Mouse (Mus musculus) T-helper 17 cell (primary cell): ENCODE data around the gene Gm37240.

Experiments
- in situ Hi-C, 2 experiments: fragments of 300-600 bp; cut with MboI, MseI; formaldehyde crosslinking; loops; 1 replicate in 1 of 2; 2 replicates in 1 of 2; pipeline ENCODE4 v1.15.1; 2025; ENCODE audit warnings: high pct_unique_total_duplicates in 2 of 2

Gene Gm37240

DNA sequence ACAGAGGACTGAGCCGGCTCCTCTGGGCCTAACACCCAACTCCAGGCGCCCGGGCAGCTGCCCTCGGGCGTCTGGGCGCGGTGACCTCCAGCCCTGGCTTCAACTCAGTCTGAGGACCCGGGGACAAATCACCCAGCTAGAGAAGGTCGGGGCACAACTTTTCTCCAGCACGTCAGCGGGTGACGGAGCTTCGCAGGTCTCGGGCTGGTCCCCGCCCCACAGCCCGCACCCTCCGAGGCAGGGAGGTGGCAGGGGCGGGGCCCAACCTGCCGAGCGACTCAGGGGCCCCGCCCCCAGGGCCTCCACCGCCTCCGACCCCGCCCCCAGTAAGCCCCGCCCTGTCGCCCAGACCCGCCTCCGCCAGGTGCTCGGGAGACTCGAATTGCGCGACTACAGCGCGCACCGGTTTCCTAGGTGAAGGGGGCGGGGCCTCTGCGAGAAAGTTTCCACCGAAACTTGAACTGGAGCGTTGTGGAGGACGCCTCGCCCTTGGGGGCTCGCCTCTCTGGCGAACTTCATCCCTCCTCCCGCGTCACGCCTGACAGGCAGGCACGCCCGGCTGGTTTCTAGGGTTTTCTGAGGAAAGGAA is at the start of gene Gm37240, which contains the start of gene Glt28d2:
Gene Gm37240, minus strand, starts transcription at position 280 of the 589 bp plus-strand sequence.
Gene Glt28d2, minus strand, starts transcription at position 278 of the 589 bp plus-strand sequence.
- in situ Hi-C loops: no loop called here

DNA sequence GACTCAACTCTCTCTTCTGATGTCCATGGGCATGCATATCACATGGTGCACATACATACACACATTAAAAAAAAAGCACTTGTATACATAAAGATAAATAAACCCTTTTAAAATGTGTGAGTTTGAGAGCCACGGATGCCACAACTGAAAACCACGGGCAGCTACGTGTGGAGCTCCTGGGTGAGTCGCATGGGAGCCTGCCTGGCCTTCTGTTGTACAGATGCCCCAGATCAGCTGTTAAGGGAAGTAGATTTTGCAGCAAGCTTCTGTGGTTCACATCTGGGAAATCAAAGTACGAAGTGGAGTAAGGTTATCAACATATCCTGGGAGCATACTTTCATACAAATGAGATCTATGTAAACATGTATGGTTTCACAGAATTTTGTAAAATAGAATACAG is 46.3 kb upstream of the Gm37240 start:
- in situ Hi-C loops: no loop called here

DNA sequence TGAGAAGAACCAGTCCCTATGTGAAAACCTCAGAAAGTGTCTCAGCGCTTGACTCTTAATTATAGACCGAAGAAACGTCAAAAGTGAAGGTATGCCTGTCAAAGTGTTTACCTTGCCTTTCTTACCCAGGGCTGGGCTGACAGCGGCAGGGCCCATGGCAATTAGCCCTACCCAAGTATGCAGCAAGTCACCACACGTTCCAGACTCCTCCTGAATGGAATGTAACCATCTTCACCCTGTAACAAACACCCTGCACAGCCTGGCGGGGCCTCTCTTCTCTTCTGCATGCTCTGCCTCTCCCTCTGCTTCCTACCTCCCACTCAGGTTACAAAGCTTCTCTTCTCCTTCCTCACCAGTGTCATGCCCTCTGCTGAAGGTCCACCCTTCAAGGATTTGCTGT is 44.5 kb upstream of the Gm37240 start:
- in situ Hi-C loops: no loop called here

DNA sequence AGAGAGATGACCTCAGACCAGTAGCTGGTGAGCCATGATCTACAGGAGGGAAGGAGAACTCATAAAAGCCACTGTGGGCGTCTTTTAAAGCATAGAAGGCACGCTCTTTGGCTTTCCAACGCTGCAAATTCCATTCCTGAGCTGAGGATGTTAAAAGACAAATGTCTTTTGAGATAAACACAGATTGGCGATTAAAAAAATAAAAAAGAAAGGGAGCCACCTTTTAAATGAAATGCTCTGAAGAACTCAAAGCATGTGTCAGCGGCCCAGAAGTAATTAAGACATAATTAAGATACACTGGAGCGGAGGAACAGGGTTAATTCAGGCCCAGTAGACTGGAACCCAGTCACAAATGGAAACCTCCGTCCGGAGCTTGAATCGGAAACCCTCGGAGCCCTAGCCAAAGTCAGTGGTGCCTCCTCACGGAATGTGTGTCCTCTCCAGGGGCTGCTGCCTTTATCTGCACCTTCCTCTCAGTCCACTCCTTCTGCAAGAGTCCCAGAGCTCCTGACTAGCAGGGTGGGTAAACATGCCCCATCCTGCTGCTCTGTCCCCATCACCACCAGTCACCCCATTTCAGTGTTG is 43.4 kb upstream of the Gm37240 start:
- in situ Hi-C loops: no loop called here

DNA sequence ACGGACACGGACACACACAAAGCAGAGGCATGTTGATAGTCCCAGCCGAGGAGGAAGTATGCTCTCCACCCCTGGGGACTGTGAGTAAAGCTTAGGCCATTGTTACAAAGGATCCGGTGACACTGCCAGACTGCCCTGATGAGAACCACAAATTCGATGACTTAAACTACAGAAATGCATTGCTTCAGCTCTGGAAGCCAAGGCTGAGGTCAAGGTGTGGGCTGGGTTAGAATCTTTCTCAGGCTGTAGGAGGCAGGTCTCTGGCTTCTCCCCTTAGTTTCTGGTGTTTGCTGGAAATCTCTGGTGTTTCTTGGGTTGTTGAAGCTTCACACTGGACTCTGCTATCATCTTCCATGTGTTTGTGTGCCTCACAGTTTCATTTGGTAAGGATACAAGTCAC is 42.4 kb upstream of the Gm37240 start:
- in situ Hi-C loops: loop anchor here in 1 of 2 experiments (10.0 kb wide), 1 partner anchor 185 kb away; no protein-coding TSS in a partner anchor

DNA sequence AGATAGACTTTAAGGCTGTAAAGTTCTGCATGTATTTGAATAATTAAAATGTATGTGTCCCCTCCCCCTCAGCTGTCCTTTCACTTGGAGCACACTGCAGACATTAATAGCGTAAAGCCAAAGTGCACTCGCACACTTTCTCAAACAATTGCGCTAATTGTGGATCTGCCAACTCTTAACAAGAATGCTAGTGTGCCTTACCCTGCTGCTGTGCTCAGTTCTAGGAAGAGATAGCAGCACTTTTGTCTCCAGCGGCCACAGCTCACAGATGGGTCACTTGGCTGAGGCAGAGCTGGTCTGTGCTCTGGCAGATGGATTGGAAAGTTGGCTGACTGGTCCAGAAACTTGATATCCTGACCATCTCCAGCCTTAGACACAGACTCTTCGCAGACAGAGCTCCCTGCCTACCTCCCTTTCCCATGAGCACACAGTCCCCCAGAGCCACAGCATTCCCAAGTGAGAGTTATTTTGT is 40.9 kb upstream of the Gm37240 start:
- in situ Hi-C loops: loop anchor here in 1 of 2 experiments (10.0 kb wide), 1 partner anchor 187 kb away; no protein-coding TSS in a partner anchor

DNA sequence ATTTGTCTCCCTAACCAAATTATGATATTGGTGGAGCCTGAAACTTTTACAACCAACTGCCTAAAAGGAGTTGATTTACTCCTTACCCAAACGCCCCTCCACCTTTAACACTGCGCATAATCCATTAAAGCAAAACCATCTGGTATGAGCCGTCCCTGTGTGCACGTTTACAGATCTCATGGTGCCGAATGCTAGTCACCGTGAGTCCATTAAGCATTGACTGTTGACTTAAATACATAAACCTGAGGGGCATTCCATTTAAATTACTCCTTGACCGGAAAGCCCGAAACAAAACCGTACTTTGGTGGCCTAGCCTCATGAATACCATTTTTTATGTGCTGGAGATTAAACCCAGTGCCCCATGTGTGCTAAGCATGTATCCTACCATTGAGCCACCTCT is 40.0 kb upstream of the Gm37240 start:
- in situ Hi-C loops: loop anchor here in 1 of 2 experiments (10.0 kb wide), 1 partner anchor 188 kb away; no protein-coding TSS in a partner anchor

DNA sequence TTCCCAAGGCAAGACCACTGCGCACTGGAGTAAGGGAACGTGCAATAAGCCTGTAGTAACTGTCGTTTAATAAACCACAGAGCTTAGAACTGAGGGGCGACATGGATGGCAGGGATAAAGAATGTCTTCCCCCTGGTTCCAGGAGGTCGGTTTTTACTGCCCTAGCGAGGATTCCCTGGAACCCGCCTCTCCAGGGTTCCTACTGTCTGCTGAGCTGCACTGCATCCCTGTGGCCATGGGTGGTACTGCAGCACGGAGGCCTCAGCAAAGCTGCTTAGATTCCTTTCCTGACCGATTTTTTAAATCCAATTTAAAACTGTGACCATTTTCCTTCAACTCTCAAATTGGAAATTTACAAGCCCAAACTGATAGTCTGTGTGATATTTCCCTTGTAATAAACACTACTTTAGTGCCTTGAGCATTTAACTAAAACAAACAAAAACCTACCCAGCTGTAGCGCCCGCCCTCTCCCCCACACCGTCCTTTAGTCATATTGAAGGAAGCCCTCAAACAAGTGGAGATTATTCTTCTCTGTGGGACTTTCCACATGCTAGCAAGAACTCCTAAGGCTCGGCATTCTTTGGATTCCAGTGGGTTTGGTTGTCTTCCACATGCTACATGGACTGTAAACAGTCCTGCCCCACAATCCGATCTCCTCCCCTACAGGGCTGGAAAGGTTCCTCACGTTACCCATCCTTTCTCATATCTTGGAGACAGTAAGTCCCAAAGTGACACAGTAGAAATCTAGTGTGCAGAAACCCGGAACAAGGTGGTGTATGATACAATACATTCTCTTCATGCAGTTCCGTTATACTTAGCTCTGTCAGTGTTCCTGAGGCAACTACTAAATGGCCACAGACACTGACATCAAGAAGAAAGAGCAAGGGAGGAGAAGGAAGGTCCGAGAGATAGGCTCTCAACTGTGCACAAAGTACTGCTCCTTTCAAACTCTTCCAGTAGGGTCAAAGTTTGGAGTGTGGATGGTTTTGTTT is 36.9 kb upstream of the Gm37240 start:
- in situ Hi-C loops: loop anchor here in 1 of 2 experiments (5.0 to 10.0 kb wide), 2 partner anchors 191 to 217 kb away; no protein-coding TSS in a partner anchor

DNA sequence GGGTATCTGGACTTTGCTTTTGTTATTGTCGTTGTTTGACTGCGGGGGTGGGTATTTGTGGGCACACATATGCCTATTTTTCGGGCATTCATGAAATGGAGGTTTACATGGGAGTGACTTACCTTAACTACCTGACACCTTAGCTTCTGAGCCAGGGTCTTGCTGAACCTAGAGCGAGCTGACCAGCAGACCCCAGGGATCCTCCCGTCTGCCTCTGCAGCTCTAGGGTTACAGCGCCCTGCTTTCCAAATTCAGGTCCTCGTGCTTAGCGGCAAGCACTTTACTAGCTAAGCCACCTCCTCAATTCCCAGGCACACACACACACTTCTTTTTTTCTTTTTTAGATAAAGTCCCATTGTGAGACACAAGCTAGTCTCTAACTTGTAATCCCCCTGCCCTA is 36.0 kb upstream of the Gm37240 start:
- in situ Hi-C loops: loop anchor here in 1 of 2 experiments (5.0 to 10.0 kb wide), 2 partner anchors 191 to 216 kb away; no protein-coding TSS in a partner anchor

DNA sequence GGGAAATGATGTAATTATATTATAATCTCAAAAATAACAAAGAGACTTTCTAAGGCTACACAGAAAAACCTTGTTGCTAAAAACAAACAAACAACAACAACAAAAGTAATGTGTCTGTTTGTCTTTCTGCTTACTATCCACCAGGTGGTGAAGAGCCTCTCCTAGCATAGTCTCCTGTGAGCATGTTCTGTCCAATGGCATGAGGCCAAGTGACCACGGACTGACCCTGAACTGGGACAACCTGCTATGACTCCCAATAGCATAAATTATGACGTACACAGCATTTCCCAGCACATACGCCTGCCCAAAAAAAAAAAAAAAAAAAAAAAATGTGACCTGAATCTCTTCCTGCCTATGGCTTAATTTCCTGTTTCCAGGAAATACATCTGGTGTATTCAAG is 35.0 kb upstream of the Gm37240 start:
- in situ Hi-C loops: loop anchor here in 1 of 2 experiments (5.0 to 10.0 kb wide), 2 partner anchors 192 to 215 kb away; no protein-coding TSS in a partner anchor

DNA sequence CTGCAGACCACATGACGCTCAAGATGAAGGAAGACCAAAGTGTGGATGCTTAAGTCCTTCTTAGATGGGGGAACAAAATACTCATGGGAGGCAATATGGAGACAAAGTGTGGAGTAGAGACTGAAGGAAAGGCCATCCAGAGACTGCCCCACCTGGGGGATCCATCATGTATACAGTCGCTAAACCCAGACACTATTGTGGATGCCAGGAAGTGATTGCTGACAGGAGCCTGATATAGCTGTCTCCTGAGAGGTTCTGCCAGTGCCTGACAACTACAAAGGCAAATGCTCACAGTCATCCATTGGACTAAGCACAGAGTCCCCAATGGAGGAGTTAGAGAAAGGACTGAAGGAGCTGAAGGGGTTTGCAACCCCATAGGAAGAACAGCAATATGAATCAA is 33.4 kb upstream of the Gm37240 start:
- in situ Hi-C loops: loop anchor here in 1 of 2 experiments (5.0 to 10.0 kb wide), 2 partner anchors 194 to 213 kb away; no protein-coding TSS in a partner anchor

DNA sequence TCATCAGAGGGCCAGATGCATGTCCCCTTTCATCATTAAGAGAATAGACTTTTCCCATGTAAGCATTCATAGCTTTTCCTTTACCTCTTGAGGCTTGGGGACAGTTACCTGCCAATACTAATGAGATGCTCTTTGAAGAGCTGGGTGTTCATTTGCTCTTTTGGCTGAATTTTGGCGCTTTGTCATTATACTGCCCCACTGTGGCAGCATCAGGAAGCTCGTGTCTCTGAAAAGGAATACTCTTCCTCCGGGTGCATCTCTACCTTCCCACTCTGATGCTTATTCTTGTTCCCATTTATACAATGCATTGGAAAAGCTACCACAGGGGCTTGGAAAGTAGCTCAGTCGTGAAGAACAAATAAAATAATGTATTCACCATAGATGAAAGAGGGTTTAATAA is 30.3 kb upstream of the Gm37240 start:
- in situ Hi-C loops: loop anchor here in 1 of 2 experiments (5.0 kb wide), 1 partner anchor 210 kb away; no protein-coding TSS in a partner anchor

DNA sequence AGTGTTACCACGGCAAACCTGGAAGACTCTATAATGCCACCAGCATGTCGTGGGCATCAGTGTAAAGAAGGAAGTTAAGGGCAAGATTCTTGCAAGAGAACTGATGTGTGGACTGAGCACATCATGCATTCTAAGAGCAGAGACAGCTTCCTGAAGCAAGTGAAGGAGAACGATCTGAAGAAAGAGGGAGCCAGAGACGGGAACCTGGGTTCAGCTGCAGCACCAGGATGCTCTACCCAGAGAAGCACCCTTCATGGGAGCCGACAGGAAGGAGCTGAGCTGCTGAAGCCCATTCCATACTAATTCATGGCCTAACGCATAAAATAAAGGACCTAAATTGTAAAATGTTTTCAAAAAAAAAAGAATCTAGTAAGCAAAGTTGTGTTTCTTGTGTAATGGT is 27.5 kb upstream of the Gm37240 start:
- in situ Hi-C loops: loop anchor here in 1 of 2 experiments (5.0 kb wide), 1 partner anchor 208 kb away; no protein-coding TSS in a partner anchor

DNA sequence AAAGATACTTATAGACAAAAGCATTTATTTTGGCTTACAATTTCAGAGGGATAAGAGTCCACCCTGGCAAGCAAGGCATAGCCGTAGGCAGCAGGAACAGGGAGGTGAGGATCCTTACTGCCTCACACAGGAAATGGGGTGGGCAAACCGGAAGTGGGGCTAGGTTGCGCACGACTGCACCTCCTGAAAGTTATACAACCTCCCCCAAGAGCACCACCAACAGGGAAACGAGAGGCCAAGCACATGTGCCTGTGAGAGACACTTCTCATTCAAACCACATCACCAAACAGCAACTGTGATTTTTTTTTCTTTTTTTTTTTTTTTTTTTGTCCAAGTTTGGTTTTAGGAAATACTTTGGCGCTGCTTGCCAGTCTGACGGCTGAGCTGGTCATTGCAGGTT is 19.8 kb upstream of the Gm37240 start:
- in situ Hi-C loops: no loop called here

DNA sequence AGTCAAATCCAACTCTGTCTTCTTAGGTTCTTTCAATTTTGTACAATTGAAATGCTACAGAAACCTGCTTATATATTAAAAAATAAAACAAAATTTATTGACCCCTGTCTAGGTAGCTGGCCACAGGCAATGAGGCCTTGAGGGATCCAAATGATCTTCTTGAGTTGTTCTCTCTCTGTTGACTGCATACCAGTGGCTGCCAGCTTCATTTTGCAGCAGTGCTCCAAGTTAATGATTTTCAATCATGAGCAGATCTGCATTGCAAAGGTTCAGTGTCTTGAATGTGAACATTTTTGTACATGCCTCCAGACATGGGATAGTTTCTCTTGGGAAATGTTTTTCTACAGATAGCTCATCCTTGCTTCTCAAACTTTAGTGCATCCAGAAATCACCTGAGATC is 17.1 kb upstream of the Gm37240 start:
- in situ Hi-C loops: no loop called here

DNA sequence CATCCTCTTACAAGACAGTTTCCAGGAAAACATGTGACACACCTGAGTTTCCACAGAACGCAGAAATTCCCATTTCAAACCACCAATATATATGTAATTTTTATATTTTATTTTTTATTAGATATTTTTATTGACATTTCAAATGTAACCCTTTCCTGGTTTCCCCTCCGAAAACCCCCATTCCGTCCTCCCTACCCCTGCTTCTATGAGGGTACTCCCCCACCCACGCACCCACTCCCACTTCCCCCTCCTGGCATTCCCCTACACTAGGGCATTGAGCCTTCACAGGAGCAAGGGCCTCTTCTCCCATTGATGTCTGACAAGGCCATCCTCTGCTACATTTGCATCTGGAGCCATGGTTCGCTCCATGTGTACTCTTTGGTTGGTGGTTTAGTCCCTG is 7.7 kb upstream of the Gm37240 start:
- in situ Hi-C loops: loop anchor here in 1 of 2 experiments (10.0 kb wide), 1 partner anchor 1310 kb away; the partner anchor contains the start of gene Arfip1

DNA sequence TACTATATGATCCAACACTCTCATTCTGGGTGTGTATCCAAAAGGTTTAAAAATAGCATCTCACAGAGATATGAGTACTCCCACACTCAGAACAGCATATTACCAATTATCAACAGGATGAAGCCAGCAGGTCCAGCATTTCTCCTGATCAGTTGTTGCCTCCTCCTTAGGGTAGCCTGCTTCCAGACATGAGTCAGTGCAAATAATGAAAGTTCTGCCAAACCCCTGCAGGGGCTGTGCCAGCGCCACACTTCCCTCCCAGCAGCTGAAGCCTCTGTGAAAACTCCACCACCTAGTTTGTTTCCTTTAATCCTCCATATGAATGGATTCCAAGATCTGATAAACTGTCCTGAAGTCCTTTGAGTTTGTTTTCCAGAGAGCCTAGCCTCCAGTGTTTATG is 4.3 kb upstream of the Gm37240 start:
- in situ Hi-C loops: loop anchor here in 1 of 2 experiments (10.0 kb wide), 1 partner anchor 1307 kb away; the partner anchor contains the start of gene Arfip1

DNA sequence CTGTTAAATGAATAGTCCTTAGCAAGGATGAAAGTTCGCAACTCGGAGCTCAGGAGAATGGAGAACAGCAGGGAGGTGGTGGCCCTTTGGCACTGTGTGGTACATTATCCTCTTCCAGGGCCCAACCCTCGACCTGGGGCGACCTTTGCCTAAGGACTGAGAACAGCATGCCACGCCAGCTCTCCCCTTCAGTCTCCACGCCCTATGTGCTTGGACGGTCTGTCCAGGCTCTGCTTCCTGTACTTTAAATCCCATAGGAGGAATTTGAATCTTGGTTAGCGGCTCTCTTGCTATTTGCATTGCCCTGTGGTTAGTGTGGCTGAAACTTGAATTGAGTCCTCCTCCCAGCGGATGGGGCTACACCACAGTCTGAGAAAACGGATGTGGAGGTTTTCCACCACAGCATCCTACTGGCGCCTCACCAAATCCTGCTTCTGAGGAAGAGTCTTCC is 928 bp upstream of the Gm37240 start:
- in situ Hi-C loops: no loop called here

DNA sequence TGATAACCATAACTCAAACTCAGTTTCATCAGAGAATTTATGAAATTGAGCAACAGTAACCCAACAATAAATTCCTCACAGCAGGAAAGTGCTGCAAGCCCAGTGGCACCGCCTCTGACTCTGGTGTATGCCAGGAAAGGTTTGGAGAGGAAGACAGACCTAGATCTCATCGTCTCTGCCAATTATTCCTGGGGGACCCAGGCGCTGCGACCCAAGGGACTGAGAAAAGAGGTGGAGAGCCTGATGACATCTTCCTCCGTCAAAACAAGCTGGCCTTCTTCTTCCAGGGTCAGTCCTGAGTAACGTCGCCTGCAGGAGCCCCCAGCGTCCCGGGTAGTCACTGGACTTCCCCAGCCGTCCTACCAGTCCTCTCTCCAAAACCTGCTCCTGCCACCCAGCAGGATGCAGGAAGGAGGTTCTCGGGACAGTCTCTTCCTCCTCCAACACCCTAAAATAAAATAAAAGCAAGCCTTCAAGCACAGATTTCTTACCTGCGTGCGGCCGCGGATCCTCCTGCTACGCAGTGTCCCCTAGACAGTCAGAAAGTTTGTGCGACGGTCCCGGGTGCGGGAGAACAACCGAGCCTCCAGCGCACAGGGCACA is 581 bp downstream of the Gm37240 start:
- in situ Hi-C loops: no loop called here

DNA sequence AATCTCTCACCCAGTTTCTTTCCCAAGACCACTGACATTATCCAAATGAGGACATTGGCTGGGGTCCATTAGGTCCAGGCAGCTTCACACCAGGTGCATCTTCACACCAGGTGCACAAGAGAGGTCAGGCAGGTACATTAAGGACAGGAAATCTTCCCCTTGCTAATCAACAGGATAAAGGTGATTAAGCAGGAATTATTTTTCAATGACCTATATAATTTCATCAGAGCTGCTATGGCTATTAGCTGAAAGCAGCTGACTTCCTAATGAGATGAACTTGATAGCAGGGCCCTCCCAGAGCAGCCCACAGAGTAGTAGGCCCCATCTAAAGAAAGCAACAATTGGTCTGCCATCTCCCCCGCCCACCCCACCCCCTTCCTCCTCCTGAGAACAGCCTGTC is 1.4 kb downstream of the Gm37240 start:
- in situ Hi-C loops: no loop called here

DNA sequence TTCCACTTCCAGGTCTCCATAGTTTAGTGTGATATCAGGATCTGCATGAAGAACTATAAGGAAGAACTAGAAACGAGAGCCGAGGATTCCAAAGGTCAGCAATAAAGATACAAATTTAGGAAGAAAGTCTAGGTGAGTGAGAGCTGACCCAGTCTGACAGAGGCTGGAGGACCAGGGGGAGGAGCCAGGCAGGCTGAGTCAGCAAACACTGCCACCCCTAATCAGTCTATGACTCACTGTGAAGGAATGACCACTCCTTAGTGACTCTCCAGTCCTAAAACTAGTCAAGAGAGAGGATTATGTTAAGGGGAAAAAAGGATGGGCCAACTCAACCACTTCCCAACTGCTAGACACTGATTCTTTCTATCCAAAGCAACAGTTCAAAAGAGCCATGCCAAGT is 6.6 kb downstream of the Gm37240 start:
- in situ Hi-C loops: no loop called here
